In genomic region chr11:70026689-70027088, GRCm38 (mm10) we compare ENCODE assay signal across 8 mouse cellular contexts. TPM values are rescaled to one million over a fixed set of nuclear protein-coding genes. Genes with fewer than 3 reads are reported as not detected.
DNase-seq lines count a peak whose midpoint lies in the region; ATAC-seq and TF ChIP-seq lines count a peak whose summit lies in the region.

No protein-coding gene starts in this region.

- peak overlapping the region; percentile 51 for H3K4me2 ChIP-seq in embryonic facial prominence, embryonic 14.5 days (ENCODE audit: low read depth, low read length)
- H3K4me2 ChIP-seq in heart, embryonic 16.5 days (ENCODE audit: low read depth, low read length) = peak overlapping the region; percentile 62
- peak overlapping the region; percentile 44 for H3K4me2 ChIP-seq in limb, embryonic 14.5 days (replicated peaks; ENCODE audit: low read depth, low read length, severe bottlenecking)
- H3K4me2 ChIP-seq in neural tube, embryonic 12.5 days (replicated peaks) = peak overlapping the region; percentile 68

- H3K4me3 ChIP-seq in embryonic facial prominence, embryonic 14.5 days (ENCODE audit: low read depth, low read length) = peak overlapping the region; percentile 20
- peak overlapping the region; percentile 42 for H3K4me3 ChIP-seq in heart, embryonic 16.5 days (ENCODE audit: low read length)
- H3K4me3 ChIP-seq in limb, embryonic 14.5 days (replicated peaks; ENCODE audit: low read length) = peak overlapping the region; percentile 20
- peak overlapping the region; percentile 27 for H3K4me3 ChIP-seq in neural tube, embryonic 12.5 days

- DNase-seq in right cerebral cortex, postnatal 10 days (ENCODE audit: low spot score in 2 of 2) = peak; percentile 63 to 74
- no peak for DNase-seq in right cerebral cortex, postnatal 25 days
- peak; percentile 82 for DNase-seq in embryonic facial prominence, embryonic 14.5 days (ENCODE audit: low spot score)
- peak; percentile 71 for DNase-seq in limb, embryonic 14.5 days (ENCODE audit: low spot score)
- no peak for DNase-seq in frontal cortex, adult 2 months (ENCODE audit: extremely low spot score in 1 of 2, low spot score in 1 of 2)
- DNase-seq in thymus, postnatal 25 days = no peak

- H3K27me3 ChIP-seq in embryonic facial prominence, embryonic 14.5 days (replicated peaks; ENCODE audit: control insufficient read depth, insufficient read depth, low read length) = no peaks in the 10 kb centered on the region
- no peaks in the 10 kb centered on the region; the same call in 1 of the 2 replicates for H3K27me3 ChIP-seq in heart, embryonic 16.5 days (ENCODE audit: control insufficient read depth, insufficient read depth, low read length)
- H3K27me3 ChIP-seq in limb, embryonic 14.5 days (ENCODE audit: control insufficient read depth, insufficient read depth, low read length) = no peaks in the 10 kb centered on the region
- no peaks in the 10 kb centered on the region for H3K27me3 ChIP-seq in neural tube, embryonic 12.5 days (replicated peaks)

- H3K9me3 ChIP-seq in embryonic facial prominence, embryonic 14.5 days (ENCODE audit: control insufficient read depth, low read length) = no peaks in the 10 kb centered on the region
- H3K9me3 ChIP-seq in heart, embryonic 16.5 days (replicated peaks; ENCODE audit: control insufficient read depth, low read length) = no peaks in the 10 kb centered on the region
- H3K9me3 ChIP-seq in limb, embryonic 14.5 days (ENCODE audit: control insufficient read depth, low read length) = no peaks in the 10 kb centered on the region
- no peaks in the 10 kb centered on the region for H3K9me3 ChIP-seq in neural tube, embryonic 12.5 days

- peak overlapping the region; percentile 42 for H3K9ac ChIP-seq in embryonic facial prominence, embryonic 14.5 days (ENCODE audit: low read depth, low read length)
- peak overlapping the region; percentile 51; the same call in 1 of the 2 replicates for H3K9ac ChIP-seq in heart, embryonic 16.5 days (ENCODE audit: low read length)
- H3K9ac ChIP-seq in limb, embryonic 14.5 days (ENCODE audit: low read depth, low read length, severe bottlenecking) = no peak overlapping the region
- peak overlapping the region; percentile 56 for H3K9ac ChIP-seq in neural tube, embryonic 12.5 days

- peaks cover 59% of the 10 kb centered on the region for H3K4me1 ChIP-seq in embryonic facial prominence, embryonic 14.5 days (ENCODE audit: control insufficient read depth, insufficient read depth, low read length)
- peaks cover 39% of the 10 kb centered on the region for H3K4me1 ChIP-seq in heart, embryonic 16.5 days (ENCODE audit: control insufficient read depth, insufficient read depth, low read length)
- H3K4me1 ChIP-seq in limb, embryonic 14.5 days (ENCODE audit: control insufficient read depth, insufficient read depth, low read length) = peaks cover 62% of the 10 kb centered on the region
- peaks cover 77% of the 10 kb centered on the region for H3K4me1 ChIP-seq in neural tube, embryonic 12.5 days

- TF ChIP-seq POLR2A in limb, embryonic 14.5 days (IDR thresholded peaks at IDR 0.05; ENCODE audit: borderline replicate concordance, extremely low read depth, insufficient read depth, insufficient read length) = no peak

- 5% methylated on average over 15 of the region's 19 CpGs for WGBS in embryonic facial prominence, embryonic 14.5 days
- 9% methylated on average over 17 of the region's 19 CpGs for WGBS in heart, embryonic 16.5 days
- 2% methylated on average over 15 of the region's 19 CpGs for WGBS in limb, embryonic 14.5 days
- 2% methylated on average over 19 of the region's 19 CpGs for WGBS in neural tube, embryonic 12.5 days

- ATAC-seq in embryonic facial prominence, embryonic 14.5 days (ENCODE audit: low read depth) = peak; percentile 50
- ATAC-seq in heart, embryonic 16.5 days (replicated peaks; ENCODE audit: extremely low read depth, insufficient read depth, low FRiP score) = peak; percentile 60
- peak; percentile 42 for ATAC-seq in limb, embryonic 14.5 days (ENCODE audit: low FRiP score, low read depth)
- no peak for ATAC-seq in neural tube, embryonic 12.5 days (ENCODE audit: low FRiP score, low read depth)

- peak overlapping the region; percentile 95 for H3K27ac ChIP-seq in embryonic facial prominence, embryonic 14.5 days (replicated peaks; ENCODE audit: low read depth, low read length)
- H3K27ac ChIP-seq in heart, embryonic 16.5 days (ENCODE audit: low read length) = peak overlapping the region; percentile 5
- H3K27ac ChIP-seq in limb, embryonic 14.5 days (replicated peaks; ENCODE audit: low read depth, low read length) = peak overlapping the region; percentile 30; the same call in 1 of the 2 replicates
- H3K27ac ChIP-seq in neural tube, embryonic 12.5 days = peak overlapping the region; percentile 32; the same call in 1 of the 2 replicates

- H3K36me3 ChIP-seq in embryonic facial prominence, embryonic 14.5 days (ENCODE audit: control insufficient read depth, insufficient read depth, low read length) = peaks cover 15% of the 10 kb centered on the region
- H3K36me3 ChIP-seq in heart, embryonic 16.5 days (ENCODE audit: control insufficient read depth, insufficient read depth) = peaks cover 3% of the 10 kb centered on the region; the same call in 1 of the 2 replicates
- peaks cover 16% of the 10 kb centered on the region for H3K36me3 ChIP-seq in limb, embryonic 14.5 days (ENCODE audit: control insufficient read depth, insufficient read depth, low read length)
- peaks cover 11% of the 10 kb centered on the region for H3K36me3 ChIP-seq in neural tube, embryonic 12.5 days

RNA-seq across cellular contexts. Expression of gene Dlg4, which starts 9.9 kb away (rescaled TPM):
- polyA plus RNA-seq in embryonic facial prominence, embryonic 14.5 days (2014; fragmentation: Nextera tagmentation; extraction: Ambion mirVana) = 7.3 and 8.4 TPM in 2 replicates
- 4.6 and 4.7 TPM in 2 replicates for polyA plus RNA-seq in heart, embryonic 16.5 days (2015; fragmentation: Nextera tagmentation; extraction: Ambion mirVana)
- polyA plus RNA-seq in limb, embryonic 14.5 days (2012; rRNA removed) = 89.6 and 99.8 TPM in 2 replicates
- 9.7 and 10.0 TPM in 2 replicates for polyA plus RNA-seq in limb, embryonic 14.5 days (2014; fragmentation: Nextera tagmentation; extraction: Ambion mirVana)
- 23.6 and 25.5 TPM in 2 replicates for polyA plus RNA-seq in neural tube, embryonic 12.5 days (2016; fragmentation: Nextera tagmentation; extraction: Ambion mirVana)
- polyA plus RNA-seq in frontal cortex, adult 2 months (2012; rRNA removed) = 697 and 762 TPM in 2 replicates

RNA-seq across cellular contexts. Expression of gene Acadvl, which starts 11.5 kb away (rescaled TPM):
- 90.0 and 95.5 TPM in 2 replicates for polyA plus RNA-seq in embryonic facial prominence, embryonic 14.5 days (2014; fragmentation: Nextera tagmentation; extraction: Ambion mirVana)
- polyA plus RNA-seq in heart, embryonic 16.5 days (2015; fragmentation: Nextera tagmentation; extraction: Ambion mirVana) = 276 and 298 TPM in 2 replicates
- polyA plus RNA-seq in limb, embryonic 14.5 days (2012; rRNA removed) = 52.9 and 55.4 TPM in 2 replicates
- polyA plus RNA-seq in limb, embryonic 14.5 days (2014; fragmentation: Nextera tagmentation; extraction: Ambion mirVana) = 71.8 and 77.0 TPM in 2 replicates
- polyA plus RNA-seq in neural tube, embryonic 12.5 days (2016; fragmentation: Nextera tagmentation; extraction: Ambion mirVana) = 59.1 and 63.7 TPM in 2 replicates
- 69.8 and 74.0 TPM in 2 replicates for polyA plus RNA-seq in frontal cortex, adult 2 months (2012; rRNA removed)

RNA-seq across cellular contexts. Expression of gene Dvl2, which starts 26.3 kb away (rescaled TPM):
- 30.8 and 36.2 TPM in 2 replicates for polyA plus RNA-seq in embryonic facial prominence, embryonic 14.5 days (2014; fragmentation: Nextera tagmentation; extraction: Ambion mirVana)
- polyA plus RNA-seq in heart, embryonic 16.5 days (2015; fragmentation: Nextera tagmentation; extraction: Ambion mirVana) = 17.1 and 19.2 TPM in 2 replicates
- polyA plus RNA-seq in limb, embryonic 14.5 days (2012; rRNA removed) = 65.4 and 81.0 TPM in 2 replicates
- polyA plus RNA-seq in limb, embryonic 14.5 days (2014; fragmentation: Nextera tagmentation; extraction: Ambion mirVana) = 40.3 and 47.0 TPM in 2 replicates
- polyA plus RNA-seq in neural tube, embryonic 12.5 days (2016; fragmentation: Nextera tagmentation; extraction: Ambion mirVana) = 39.0 and 40.7 TPM in 2 replicates
- polyA plus RNA-seq in frontal cortex, adult 2 months (2012; rRNA removed) = 34.9 and 35.3 TPM in 2 replicates

RNA-seq across cellular contexts. Expression of gene Asgr1, which starts 27.2 kb away (rescaled TPM):
- polyA plus RNA-seq in embryonic facial prominence, embryonic 14.5 days (2014; fragmentation: Nextera tagmentation; extraction: Ambion mirVana) = 2.0 and 2.2 TPM in 2 replicates
- not detected in 2 replicates for polyA plus RNA-seq in heart, embryonic 16.5 days (2015; fragmentation: Nextera tagmentation; extraction: Ambion mirVana)
- polyA plus RNA-seq in limb, embryonic 14.5 days (2012; rRNA removed) = 1.6 and 2.3 TPM in 2 replicates
- polyA plus RNA-seq in limb, embryonic 14.5 days (2014; fragmentation: Nextera tagmentation; extraction: Ambion mirVana) = 0.99 and 1.2 TPM in 2 replicates
- 0.68 and 1.1 TPM in 2 replicates for polyA plus RNA-seq in neural tube, embryonic 12.5 days (2016; fragmentation: Nextera tagmentation; extraction: Ambion mirVana)
- polyA plus RNA-seq in frontal cortex, adult 2 months (2012; rRNA removed) = 2.4 and 3.6 TPM in 2 replicates

RNA-seq across cellular contexts. Expression of gene Phf23, which starts 31.1 kb away (rescaled TPM):
- 47.0 and 49.3 TPM in 2 replicates for polyA plus RNA-seq in embryonic facial prominence, embryonic 14.5 days (2014; fragmentation: Nextera tagmentation; extraction: Ambion mirVana)
- polyA plus RNA-seq in heart, embryonic 16.5 days (2015; fragmentation: Nextera tagmentation; extraction: Ambion mirVana) = 42.0 and 43.9 TPM in 2 replicates
- polyA plus RNA-seq in limb, embryonic 14.5 days (2012; rRNA removed) = 66.7 and 69.2 TPM in 2 replicates
- polyA plus RNA-seq in limb, embryonic 14.5 days (2014; fragmentation: Nextera tagmentation; extraction: Ambion mirVana) = 51.7 and 60.5 TPM in 2 replicates
- 89.4 and 92.5 TPM in 2 replicates for polyA plus RNA-seq in neural tube, embryonic 12.5 days (2016; fragmentation: Nextera tagmentation; extraction: Ambion mirVana)
- polyA plus RNA-seq in frontal cortex, adult 2 months (2012; rRNA removed) = 38.9 and 42.2 TPM in 2 replicates

Comparison
In these comparisons a context has a peak if more than half of its experiments do, and no peak if none do; other contexts are left out.
1. DNase-seq: peak in right cerebral cortex, postnatal 10 days (2 of 2), embryonic facial prominence, embryonic 14.5 days (single experiment) and limb, embryonic 14.5 days (single experiment); none in right cerebral cortex, postnatal 25 days (single experiment), frontal cortex, adult 2 months (0 of 2) and thymus, postnatal 25 days (single experiment).
2. H3K27ac ChIP-seq: peak in every context shown above with its lines; median percentile 95 in embryonic facial prominence, embryonic 14.5 days; 32 in neural tube, embryonic 12.5 days; 30 in limb, embryonic 14.5 days; 5 in heart, embryonic 16.5 days.
3. Peak in every context shown above with its lines, with median percentiles within 50 percentile points of each other: H3K4me2 ChIP-seq and H3K4me3 ChIP-seq.